Mouse (Mus musculus) erythroblast, embryonic 14.5 days (primary cell): ENCODE measurements around the gene Sox5.

ENCODE experiments used
- GATA1 ChIP-seq: IDR thresholded peaks from 2 replicates; pipeline ENCODE4 v1.6.1; 2012; ENCODE audit warnings: low read length, inconsistent platforms, mixed read lengths
- TAL1 ChIP-seq: IDR thresholded peaks from 3 replicates; pipeline ENCODE4 v1.6.1; 2012; ENCODE audit warnings: low read length, inconsistent platforms, mixed read lengths

DNA sequence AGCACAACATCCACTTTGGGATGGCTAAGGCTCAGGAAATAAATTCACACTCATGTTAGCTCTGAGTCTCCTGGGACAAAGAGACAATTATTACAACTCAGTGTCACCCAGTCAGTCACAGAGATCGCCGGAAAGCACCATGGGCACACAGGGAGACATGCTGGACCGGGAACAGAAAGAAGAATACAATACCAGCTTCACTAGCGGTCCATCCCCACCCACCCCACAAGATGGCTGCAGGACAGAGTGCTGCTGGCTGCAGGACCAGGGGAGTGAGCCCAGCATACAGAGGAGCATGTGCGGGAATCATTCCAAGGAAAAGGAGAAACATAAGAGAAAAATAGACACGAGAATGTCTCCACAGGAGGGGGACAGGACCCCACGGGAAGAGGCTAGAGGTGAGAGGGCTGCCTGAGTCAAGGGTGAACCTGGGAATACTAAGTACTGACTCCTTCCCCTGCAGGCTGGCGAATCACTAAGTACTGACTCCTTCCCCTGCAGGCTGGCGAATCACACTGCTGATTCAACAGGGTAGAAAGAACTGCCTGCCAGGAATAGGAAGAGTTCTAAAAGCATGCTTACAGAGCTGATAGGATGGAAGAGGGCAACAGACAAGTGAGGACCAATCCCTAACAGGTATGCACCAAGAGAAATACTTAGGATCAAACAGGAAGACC is 813.9 kb downstream of the Sox5 start:
- TF ChIP-seq GATA1 (no peak), TAL1 (no peak)
